Mouse (Mus musculus) thymus, adult 2 months (tissue): Measurements from ENCODE around the gene Commd3.

ENCODE experiments used
- CTCF ChIP-seq: fragments of 200-500 bp; IDR thresholded peaks from 2 replicates; pipeline ENCODE4 v1.5.1; 2012; ENCODE audit warnings: mild to moderate bottlenecking, control low read depth, low read length, moderate library complexity, borderline replicate concordance; ENCODE audit not compliant: control insufficient read depth, poor library complexity, insufficient read depth; ENCODE audit errors: extremely low read depth
- POLR2A ChIP-seq: fragments of 200-500 bp; IDR thresholded peaks from 2 replicates; pipeline ENCODE4 v1.6.1; 2012; ENCODE audit warnings: mild to moderate bottlenecking, low read length, control low read depth, moderate library complexity; ENCODE audit not compliant: control insufficient read depth, poor library complexity, insufficient read depth; ENCODE audit errors: extremely low read depth

DNA sequence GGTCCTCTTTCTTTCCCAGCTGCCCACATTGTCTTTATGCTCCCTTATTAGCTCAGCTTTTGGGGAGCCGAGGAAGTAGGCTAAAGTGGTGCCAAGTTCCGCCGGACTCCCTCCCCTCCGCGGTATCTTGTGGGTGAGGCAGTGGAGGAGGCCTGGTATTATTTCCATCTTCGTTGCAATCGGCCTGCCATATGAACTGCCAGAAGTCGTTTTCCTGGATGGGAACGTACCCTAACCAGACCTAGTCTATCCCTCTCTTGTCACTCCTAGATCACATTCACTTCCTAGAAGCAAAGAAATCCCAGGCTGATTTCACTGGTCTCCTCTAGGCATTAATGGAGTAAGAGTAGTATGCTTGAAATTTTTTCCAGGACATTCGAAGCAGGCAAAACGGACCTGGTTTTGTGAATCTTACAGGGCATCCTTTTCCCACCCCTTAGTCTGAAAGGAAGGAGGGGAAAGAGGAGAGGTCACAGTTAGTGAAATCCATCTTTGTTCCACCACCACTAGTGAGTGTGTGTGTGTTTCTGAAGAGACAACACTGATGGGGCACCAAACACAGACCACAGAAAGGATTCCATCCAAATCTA, 27.3 kb downstream of the Commd3 start:
- no peak for TF ChIP-seq POLR2A
- TF ChIP-seq CTCF: no peak
